Mouse (Mus musculus): ENCODE data around the gene Itgb2l.

GRCm38 (mm10) chr16:96384741-96385140 is 58.7 kb downstream of the Itgb2l start:
- TF ChIP-seq CTCF (IDR thresholded peaks at IDR 0.05; ENCODE audit: insufficient read depth, low read length) (no peak), POLR2A (IDR thresholded peaks at IDR 0.05; ENCODE audit: borderline replicate concordance, extremely low read depth, low read depth, low read length) (no peak)
